Mouse (Mus musculus) cortical plate, adult 2 months (tissue): Measurements from ENCODE around the gene 2210011C24Rik.

Experiments
- CTCF ChIP-seq: fragments of 200-500 bp; IDR thresholded peaks from 2 replicates; pipeline ENCODE4 v1.5.1; 2011; ENCODE audit warnings: mild to moderate bottlenecking, control low read depth, low read length; ENCODE audit not compliant: insufficient read depth; ENCODE audit errors: extremely low read depth
- POLR2A ChIP-seq: fragments of 200-500 bp; IDR thresholded peaks from 2 replicates; pipeline ENCODE4 v1.6.1; 2011; ENCODE audit warnings: mild to moderate bottlenecking, low read length, control low read depth; ENCODE audit not compliant: insufficient read depth; ENCODE audit errors: extremely low read depth

DNA sequence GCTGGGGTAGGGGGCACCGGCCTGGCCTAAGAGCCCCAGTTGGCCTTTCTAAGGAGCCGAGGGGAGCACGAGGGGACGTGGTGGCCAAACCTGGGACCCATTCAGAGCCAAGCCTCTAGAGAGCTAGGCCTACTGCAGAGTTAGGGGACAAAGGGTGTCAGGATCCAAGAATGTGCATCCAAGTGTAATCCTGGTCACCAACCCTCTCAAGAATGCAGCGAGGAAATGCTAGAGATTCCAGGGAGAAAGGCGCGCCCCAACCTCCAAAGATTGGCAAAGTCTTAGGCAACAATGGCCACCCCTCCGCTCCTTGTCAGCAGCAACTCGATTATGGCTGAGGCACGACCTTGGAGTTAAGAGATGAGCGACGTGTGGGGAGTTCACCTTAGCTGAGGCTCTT is 9.6 kb upstream of the 2210011C24Rik start:
- no peak for TF ChIP-seq POLR2A
- no peak for TF ChIP-seq CTCF
